Mouse (Mus musculus): ENCODE results near the gene Gm9736. TPM values are rescaled to one million over a fixed set of nuclear protein-coding genes. Genes with fewer than 3 reads are reported as not detected.
"Not testable (repeated sequence)": the region's sequence is repeated elsewhere in the genome, so short reads cannot be mapped to it uniquely, and the experiment has no call there.

The Gm9736 gene
- polyA plus RNA-seq, 1 experiment from 2014 or later, result not detected

GRCm38 (mm10) chr10:77769727-77770126 is 18.6 kb upstream of the Gm9736 start:
- no peak overlapping the region for H3K9ac ChIP-seq
- no peaks in the 10 kb centered on the region for H3K27me3 ChIP-seq
- H3K36me3 ChIP-seq, result no peaks in the 10 kb centered on the region
- WGBS, result 81% methylated on average over 1 of the region's 1 CpGs
- H3K4me3 ChIP-seq, result no peak overlapping the region
- no peaks in the 10 kb centered on the region for H3K9me3 ChIP-seq
- H3K27ac ChIP-seq, result no peak overlapping the region
- no peaks in the 10 kb centered on the region for H3K4me1 ChIP-seq (replicated peaks)
- no peak for ATAC-seq (ENCODE audit: low FRiP score)
- H3K4me2 ChIP-seq, result no peak overlapping the region

GRCm38 (mm10) chr10:77759582-77759981 is 8.4 kb upstream of the Gm9736 start, which contains the start of gene Gm3233:
TSS of gene Gm3233 (minus strand) at chr10:77759682.
- not testable (repeated sequence) for H3K27ac ChIP-seq; H3K4me3 ChIP-seq; H3K27me3 ChIP-seq; H3K4me2 ChIP-seq; H3K9me3 ChIP-seq; ATAC-seq (ENCODE audit: low FRiP score); H3K9ac ChIP-seq; H3K36me3 ChIP-seq; H3K4me1 ChIP-seq (replicated peaks)
- no CpG with 5 or more reads among the region's 1 CpGs for WGBS

DNA sequence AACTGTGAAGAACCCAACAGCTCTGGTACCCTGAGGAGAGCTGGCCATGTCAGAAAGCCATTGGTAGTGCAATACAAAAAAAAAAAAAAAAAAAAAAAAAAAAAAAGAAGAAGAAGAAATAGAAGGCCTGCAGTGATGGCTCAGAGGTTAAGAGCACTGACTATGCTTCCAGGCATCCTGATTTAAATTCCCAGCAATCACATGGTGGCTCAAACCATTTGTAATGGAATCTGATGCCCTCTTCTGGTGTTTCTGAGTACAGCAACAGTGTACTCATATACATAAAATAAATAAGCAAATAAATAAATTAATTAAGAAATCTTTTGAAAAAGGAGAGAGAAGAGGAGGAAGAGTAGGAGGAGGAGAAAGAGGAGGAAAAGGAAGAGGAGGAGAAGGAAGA is 2.3 kb upstream of the Gm9736 start:
- ATAC-seq (ENCODE audit: low FRiP score), result no peak
- H3K9ac ChIP-seq, result no peak overlapping the region

DNA sequence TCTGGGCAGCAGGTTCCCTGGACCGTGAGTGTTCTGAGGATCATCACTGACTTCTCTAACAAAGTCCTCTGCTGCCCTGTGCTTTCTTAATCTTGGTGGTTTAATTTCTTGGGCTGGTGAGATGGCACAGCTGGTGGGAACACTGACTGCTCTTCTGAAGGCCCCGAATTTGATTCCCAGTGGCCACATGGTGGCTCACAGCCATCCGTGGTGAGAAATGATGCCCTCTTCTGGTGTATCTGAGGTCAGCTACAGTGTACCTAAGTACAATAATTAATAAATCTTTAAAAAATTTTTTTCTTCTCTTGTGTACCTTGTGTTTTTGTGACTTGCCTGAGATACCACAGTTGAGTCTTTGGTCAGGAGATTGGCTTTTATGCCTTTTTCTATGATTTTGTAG is 1.2 kb upstream of the Gm9736 start:
- H3K9me3 ChIP-seq; H3K4me2 ChIP-seq; H3K27me3 ChIP-seq; H3K27ac ChIP-seq; H3K36me3 ChIP-seq; H3K9ac ChIP-seq; ATAC-seq (ENCODE audit: low FRiP score); H3K4me3 ChIP-seq; H3K4me1 ChIP-seq (replicated peaks): not testable (repeated sequence)
- 63% methylated on average over 3 of the region's 3 CpGs for WGBS

More for the DNA sequence above, 2.3 kb upstream of the Gm9736 start:
- Histone ChIP-seq H3K4me3 (no peak overlapping the region), H3K4me1 (replicated peaks) (no peaks in the 10 kb centered on the region), H3K27ac (no peak overlapping the region), H3K27me3 (no peaks in the 10 kb centered on the region), H3K36me3 (no peaks in the 10 kb centered on the region), H3K9me3 (no peaks in the 10 kb centered on the region), H3K4me2 (no peak overlapping the region)

GRCm38 (mm10) chr10:77750686-77751085 is 468 bp downstream of the Gm9736 start:
- not testable (repeated sequence) for H3K27me3 ChIP-seq; H3K4me2 ChIP-seq; H3K36me3 ChIP-seq; H3K9me3 ChIP-seq; H3K4me1 ChIP-seq (replicated peaks); H3K4me3 ChIP-seq; H3K9ac ChIP-seq; H3K27ac ChIP-seq; ATAC-seq (ENCODE audit: low FRiP score)
- WGBS, result 86% methylated on average over 1 of the region's 1 CpGs

DNA sequence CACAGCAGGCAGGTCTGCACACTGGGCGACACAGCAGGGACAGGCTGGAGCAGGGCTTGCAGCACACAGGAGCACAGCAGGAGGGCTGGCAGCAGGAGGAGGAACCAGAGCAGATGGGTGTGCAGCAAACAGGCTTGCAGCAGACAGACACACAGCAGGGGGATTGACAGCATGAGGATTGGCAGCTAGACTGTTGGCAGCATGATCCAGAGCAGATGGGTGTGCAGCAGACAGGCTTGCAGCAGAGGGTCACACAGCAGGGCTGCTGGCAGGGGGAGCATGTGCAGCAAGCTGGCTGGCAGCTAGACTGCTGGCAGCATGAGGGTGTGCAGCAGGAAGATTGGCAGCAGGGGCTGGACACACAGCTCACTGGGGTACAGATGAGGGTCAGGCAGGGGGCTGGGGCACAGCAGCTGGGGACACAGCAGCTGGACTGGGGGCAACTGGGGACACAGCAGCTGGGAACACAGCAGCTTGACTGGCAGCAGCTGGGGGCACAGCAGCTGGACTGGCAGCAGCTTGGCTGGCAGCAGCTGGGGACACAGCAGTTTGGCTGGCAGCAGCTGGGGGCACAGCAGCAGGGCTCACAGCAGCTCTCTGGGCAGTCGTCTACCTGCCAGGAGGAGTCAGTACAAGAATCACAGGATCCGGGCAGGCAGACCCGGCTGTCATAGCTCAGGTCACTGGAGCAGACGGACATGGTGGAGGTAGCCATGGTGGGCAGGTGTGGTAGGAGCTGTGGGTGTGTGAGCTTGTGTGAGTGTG is 9.0 kb downstream of the Gm9736 start, which contains the start of gene Gm18596:
Gene Gm18596, minus strand, starts transcription at position 715 of the 765 bp plus-strand sequence.
- not testable (repeated sequence) for H3K4me2 ChIP-seq; H3K27me3 ChIP-seq; H3K9ac ChIP-seq; H3K4me1 ChIP-seq (replicated peaks); H3K36me3 ChIP-seq; ATAC-seq (ENCODE audit: low FRiP score); H3K4me3 ChIP-seq; H3K9me3 ChIP-seq
- WGBS, result 51% methylated on average over 5 of the region's 5 CpGs
- 0 out of 2 replicates have a peak within 1 kb of the TSS, but pooled peaks have one; percentile 30 for H3K27ac ChIP-seq

DNA sequence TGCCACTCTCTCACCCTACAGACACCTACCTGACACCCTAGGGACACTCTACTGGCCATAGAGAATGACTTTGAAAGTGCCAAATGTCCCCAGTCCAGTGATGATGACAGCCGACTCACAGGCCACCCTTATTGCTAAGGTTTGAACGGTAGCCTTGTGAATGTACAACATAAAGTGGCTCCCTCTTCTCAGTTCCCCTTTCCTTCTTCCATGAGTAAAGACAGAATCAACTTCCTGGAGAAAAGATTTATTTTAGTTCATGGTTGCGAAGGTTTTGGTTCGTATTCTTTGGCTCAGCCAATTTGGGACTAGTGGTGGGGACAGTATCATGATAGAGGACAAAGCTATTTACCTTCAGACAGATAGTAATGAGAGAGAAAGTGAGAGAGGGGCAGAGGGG is 12.2 kb downstream of the Gm9736 start:
- no peak for ATAC-seq (ENCODE audit: low FRiP score)
- H3K9ac ChIP-seq, result no peak overlapping the region
- H3K9me3 ChIP-seq, result 0 out of 2 replicates have a peak, but pooled peaks cover 6% of the 10 kb centered on the region
- H3K4me3 ChIP-seq, result no peak overlapping the region
- no peak overlapping the region for H3K4me2 ChIP-seq
- 96% methylated on average over 4 of the region's 4 CpGs for WGBS
- H3K27ac ChIP-seq, result no peak overlapping the region
- no peaks in the 10 kb centered on the region for H3K36me3 ChIP-seq
- H3K4me1 ChIP-seq (replicated peaks), result peaks cover 9% of the 10 kb centered on the region; the same call in 1 of the 2 replicates
- no peaks in the 10 kb centered on the region for H3K27me3 ChIP-seq

DNA sequence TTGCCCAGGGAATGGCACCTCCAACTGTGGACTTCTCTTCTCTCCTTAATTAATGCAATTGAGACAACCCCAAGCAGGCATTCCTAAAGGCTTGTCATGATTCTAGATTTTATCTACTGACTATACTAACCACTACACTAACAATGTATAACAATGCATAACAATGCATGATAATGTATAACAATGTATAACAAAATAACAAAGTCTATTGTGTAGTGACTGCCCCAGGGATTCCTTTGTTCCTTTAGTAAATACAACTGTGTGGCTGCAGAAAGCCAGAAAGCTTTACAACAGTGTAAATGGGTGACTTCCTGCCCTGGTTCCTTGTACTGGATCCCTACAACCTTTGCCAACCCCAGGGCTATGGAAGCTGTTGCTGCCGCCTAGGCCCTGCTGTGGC is 15.2 kb downstream of the Gm9736 start:
- H3K9ac ChIP-seq, result no peak overlapping the region
- no peak for ATAC-seq (ENCODE audit: low FRiP score)
- 85% methylated on average over 1 of the region's 1 CpGs for WGBS
- no peak overlapping the region for H3K4me3 ChIP-seq
- H3K9me3 ChIP-seq, result 0 out of 2 replicates have a peak, but pooled peaks cover 6% of the 10 kb centered on the region
- no peaks in the 10 kb centered on the region for H3K27me3 ChIP-seq
- H3K27ac ChIP-seq, result no peak overlapping the region
- H3K4me1 ChIP-seq (replicated peaks), result 0 out of 2 replicates have a peak, but pooled peaks cover 6% of the 10 kb centered on the region
- no peaks in the 10 kb centered on the region for H3K36me3 ChIP-seq
- no peak overlapping the region for H3K4me2 ChIP-seq

- no peak for ATAC-seq (ENCODE audit: low FRiP score)
- Histone ChIP-seq H3K27ac (no peak overlapping the region), H3K4me3 (no peak overlapping the region), H3K9ac (no peak overlapping the region), H3K4me2 (no peak overlapping the region), H3K9me3 (no peaks in the 10 kb centered on the region), H3K36me3 (no peaks in the 10 kb centered on the region), H3K4me1 (replicated peaks) (no peaks in the 10 kb centered on the region), H3K27me3 (no peaks in the 10 kb centered on the region)
- WGBS, result 63% methylated on average over 4 of the region's 4 CpGs
Measured at GRCm38 (mm10) chr10:77729241-77729640, 21.9 kb downstream of the Gm9736 start.

DNA sequence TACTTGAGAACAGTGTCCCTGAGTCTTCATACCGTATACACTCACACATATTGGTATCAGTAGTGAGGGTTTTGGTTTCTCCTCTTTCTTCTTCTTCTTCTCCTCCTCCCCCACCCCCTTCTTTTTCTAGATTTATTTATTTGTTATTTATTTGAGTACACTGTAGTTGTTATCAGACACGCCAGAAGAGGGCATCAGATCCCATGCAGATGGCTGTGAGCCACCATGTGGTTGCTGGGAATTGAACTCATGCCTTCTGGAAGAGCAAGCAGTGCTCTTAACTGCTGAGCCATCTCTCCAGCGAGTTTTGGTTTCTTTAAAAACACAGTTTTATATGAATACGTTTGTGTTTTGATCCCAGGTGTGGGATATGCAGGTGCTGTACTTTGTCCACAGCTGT is 22.9 kb downstream of the Gm9736 start:
- H3K4me3 ChIP-seq, result no peak overlapping the region
- no peak overlapping the region for H3K27ac ChIP-seq
- H3K4me2 ChIP-seq, result no peak overlapping the region
- H3K9me3 ChIP-seq, result no peaks in the 10 kb centered on the region
- ATAC-seq (ENCODE audit: low FRiP score), result no peak
- 69% methylated on average over 4 of the region's 4 CpGs for WGBS
- H3K36me3 ChIP-seq, result no peaks in the 10 kb centered on the region
- H3K9ac ChIP-seq, result no peak overlapping the region
- H3K4me1 ChIP-seq (replicated peaks), result no peaks in the 10 kb centered on the region
- no peaks in the 10 kb centered on the region for H3K27me3 ChIP-seq

- ATAC-seq (ENCODE audit: low FRiP score), result no peak
- no peaks in the 10 kb centered on the region for H3K27me3 ChIP-seq
- H3K4me1 ChIP-seq (replicated peaks), result no peaks in the 10 kb centered on the region
- no peak within 1 kb of the TSS for H3K9ac ChIP-seq
- no peaks in the 10 kb centered on the region for H3K36me3 ChIP-seq
- 33% methylated on average over 3 of the region's 3 CpGs for WGBS
- no peak within 1 kb of the TSS for H3K4me3 ChIP-seq
- no peaks in the 10 kb centered on the region for H3K9me3 ChIP-seq
- no peak within 1 kb of the TSS for H3K4me2 ChIP-seq
- no peak within 1 kb of the TSS for H3K27ac ChIP-seq
Measured at GRCm38 (mm10) chr10:77726186-77726585, 25.0 kb downstream of the Gm9736 start, which contains the start of gene Gm10100. TSS of gene Gm10100 (plus strand) at chr10:77726486.

DNA sequence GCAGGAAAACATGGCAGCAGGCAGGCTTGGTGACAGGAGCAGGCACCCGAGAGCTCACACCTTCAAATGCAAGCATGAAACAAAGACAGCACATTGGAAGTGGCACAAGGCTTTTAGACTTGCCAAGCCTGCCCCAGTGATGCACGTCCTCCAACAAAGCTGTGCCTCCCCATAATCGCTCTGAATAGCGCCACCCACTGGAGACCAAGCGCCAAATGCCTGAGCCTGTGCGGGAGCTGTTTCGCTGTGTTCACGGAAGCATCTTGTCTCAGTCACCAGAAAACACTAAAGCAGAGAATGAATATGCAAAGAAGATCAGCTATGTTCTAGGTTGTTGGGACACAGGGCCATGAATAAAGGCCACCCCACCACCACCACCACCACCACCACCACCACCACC is 26.3 kb downstream of the Gm9736 start:
- H3K27ac ChIP-seq, result no peak overlapping the region
- H3K4me1 ChIP-seq (replicated peaks), result no peaks in the 10 kb centered on the region
- no peak overlapping the region for H3K9ac ChIP-seq
- H3K36me3 ChIP-seq, result no peaks in the 10 kb centered on the region
- H3K4me3 ChIP-seq, result no peak overlapping the region
- WGBS, result 76% methylated on average over 8 of the region's 8 CpGs
- H3K9me3 ChIP-seq, result peaks cover 5% of the 10 kb centered on the region; the same call in 1 of the 2 replicates
- ATAC-seq (ENCODE audit: low FRiP score), result no peak
- H3K4me2 ChIP-seq, result no peak overlapping the region
- no peaks in the 10 kb centered on the region for H3K27me3 ChIP-seq

DNA sequence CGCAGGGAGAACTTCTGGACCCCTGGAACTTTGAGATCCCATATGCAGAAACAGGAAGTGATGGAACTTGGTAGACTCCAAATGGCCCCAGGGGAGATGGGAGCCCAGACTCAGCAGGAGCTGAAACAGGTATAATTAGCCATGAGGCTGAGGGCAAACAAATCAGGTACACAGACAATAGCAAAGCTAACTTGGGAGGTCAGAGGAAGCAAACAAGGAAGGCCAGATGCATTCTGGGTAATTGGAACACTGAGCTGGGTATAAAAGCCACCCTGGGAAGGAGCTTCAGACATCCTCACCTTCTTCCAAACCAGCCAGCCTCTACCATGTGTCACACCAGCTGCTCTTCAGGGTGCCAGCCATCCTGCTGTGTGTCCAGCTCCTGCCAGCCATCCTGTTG is 30.9 kb downstream of the Gm9736 start, which contains the start of gene Krtap12-1:
Gene Krtap12-1, plus strand, starts transcription at position 301 of the 400 bp plus-strand sequence.
- 83% methylated on average over 1 of the region's 1 CpGs for WGBS
- ATAC-seq (ENCODE audit: low FRiP score); H3K4me2 ChIP-seq: not testable (repeated sequence)

More for the DNA sequence above, 30.9 kb downstream of the Gm9736 start, which contains the start of gene Krtap12-1:
- H3K9ac ChIP-seq; H3K36me3 ChIP-seq; H3K9me3 ChIP-seq; H3K4me1 ChIP-seq (replicated peaks); H3K27ac ChIP-seq; H3K27me3 ChIP-seq; H3K4me3 ChIP-seq: not testable (repeated sequence)

All from hindbrain, embryonic 13.5 days (tissue).